Mouse (Mus musculus): ENCODE measurements around the gene Pdpk1. TPM values are rescaled to one million over a fixed set of nuclear protein-coding genes. Genes with fewer than 3 reads are reported as not detected.

The Pdpk1 gene
- total and polyA plus RNA-seq, 2 experiments from 2014 or later = 35.4 to 43.2 TPM

GRCm38 (mm10) chr17:24036954-24037353, 113.8 kb downstream of the Pdpk1 start:
- 79% methylated on average over 6 of the region's 6 CpGs for WGBS
- no peak for ATAC-seq (ENCODE audit: insufficient read depth, low read depth)
- Histone ChIP-seq H3K4me2 (ENCODE audit: low read depth, low read length) (no peak overlapping the region), H3K4me1 (ENCODE audit: control insufficient read depth, insufficient read depth) (no peaks in the 10 kb centered on the region), H3K27me3 (ENCODE audit: control insufficient read depth, insufficient read depth, low read length) (no peaks in the 10 kb centered on the region), H3K36me3 (replicated peaks; ENCODE audit: control insufficient read depth, insufficient read depth, low read length) (no peaks in the 10 kb centered on the region), H3K9ac (replicated peaks; ENCODE audit: low read depth, low read length) (no peak overlapping the region), H3K27ac (ENCODE audit: low read depth) (no peak overlapping the region), H3K4me3 (ENCODE audit: low read depth, low read length) (no peak overlapping the region), H3K9me3 (replicated peaks; ENCODE audit: control insufficient read depth, low read length) (no peaks in the 10 kb centered on the region)
- DNase-seq (ENCODE audit: low spot score) = no peak
- TF ChIP-seq EP300 (IDR thresholded peaks at IDR 0.05; ENCODE audit: low read depth) = no peak
- no peak for TF ChIP-seq CTCF (IDR thresholded peaks at IDR 0.05; ENCODE audit: low read depth)

- 25% methylated on average over 7 of the region's 7 CpGs for WGBS
- Histone ChIP-seq H3K27me3 (ENCODE audit: control insufficient read depth, insufficient read depth, low read length) (no peaks in the 10 kb centered on the region), H3K36me3 (replicated peaks; ENCODE audit: control insufficient read depth, insufficient read depth, low read length) (no peaks in the 10 kb centered on the region), H3K27ac (ENCODE audit: low read depth) (no peak overlapping the region), H3K4me2 (ENCODE audit: low read depth, low read length) (no peak overlapping the region), H3K9ac (replicated peaks; ENCODE audit: low read depth, low read length) (no peak overlapping the region), H3K9me3 (replicated peaks; ENCODE audit: control insufficient read depth, low read length) (no peaks in the 10 kb centered on the region), H3K4me1 (ENCODE audit: control insufficient read depth, insufficient read depth) (no peaks in the 10 kb centered on the region), H3K4me3 (ENCODE audit: low read depth, low read length) (no peak overlapping the region)
- DNase-seq (ENCODE audit: low spot score) (no peak), ATAC-seq (ENCODE audit: insufficient read depth, low read depth) (peak; percentile 77)
- TF ChIP-seq CTCF (IDR thresholded peaks at IDR 0.05; ENCODE audit: low read depth) (no peak), EP300 (IDR thresholded peaks at IDR 0.05; ENCODE audit: low read depth) (no peak)
Observed at GRCm38 (mm10) chr17:24035087-24035486, 115.6 kb downstream of the Pdpk1 start.

GRCm38 (mm10) chr17:24030551-24030950, 120.2 kb downstream of the Pdpk1 start:
- Histone ChIP-seq H3K27ac (ENCODE audit: low read depth) (no peak overlapping the region), H3K4me2 (ENCODE audit: low read depth, low read length) (no peak overlapping the region), H3K9ac (replicated peaks; ENCODE audit: low read depth, low read length) (no peak overlapping the region), H3K36me3 (replicated peaks; ENCODE audit: control insufficient read depth, insufficient read depth, low read length) (no peaks in the 10 kb centered on the region), H3K27me3 (ENCODE audit: control insufficient read depth, insufficient read depth, low read length) (no peaks in the 10 kb centered on the region), H3K4me3 (ENCODE audit: low read depth, low read length) (no peak overlapping the region), H3K4me1 (ENCODE audit: control insufficient read depth, insufficient read depth) (no peaks in the 10 kb centered on the region), H3K9me3 (replicated peaks; ENCODE audit: control insufficient read depth, low read length) (no peaks in the 10 kb centered on the region)
- TF ChIP-seq EP300 (IDR thresholded peaks at IDR 0.05; ENCODE audit: low read depth) (no peak), CTCF (IDR thresholded peaks at IDR 0.05; ENCODE audit: low read depth) (no peak)
- ATAC-seq (ENCODE audit: insufficient read depth, low read depth) (no peak; the same call in 1 of the 2 replicates), DNase-seq (ENCODE audit: low spot score) (no peak)
- WGBS = 60% methylated on average over 17 of the region's 22 CpGs

- 72% methylated on average over 7 of the region's 7 CpGs for WGBS
- H3K4me3 ChIP-seq (ENCODE audit: low read depth, low read length) = no peak overlapping the region
- H3K9me3 ChIP-seq (replicated peaks; ENCODE audit: control insufficient read depth, low read length) = no peaks in the 10 kb centered on the region
- H3K4me2 ChIP-seq (ENCODE audit: low read depth, low read length) = no peak overlapping the region
- no peaks in the 10 kb centered on the region for H3K36me3 ChIP-seq (replicated peaks; ENCODE audit: control insufficient read depth, insufficient read depth, low read length)
- H3K4me1 ChIP-seq (ENCODE audit: control insufficient read depth, insufficient read depth) = no peaks in the 10 kb centered on the region
- DNase-seq (ENCODE audit: low spot score) (no peak), ATAC-seq (ENCODE audit: insufficient read depth, low read depth) (no peak)
- H3K9ac ChIP-seq (replicated peaks; ENCODE audit: low read depth, low read length) = no peak overlapping the region
- TF ChIP-seq EP300 (IDR thresholded peaks at IDR 0.05; ENCODE audit: low read depth) (no peak), CTCF (IDR thresholded peaks at IDR 0.05; ENCODE audit: low read depth) (no peak)
- no peak overlapping the region for H3K27ac ChIP-seq (ENCODE audit: low read depth)
- H3K27me3 ChIP-seq (ENCODE audit: control insufficient read depth, insufficient read depth, low read length) = no peaks in the 10 kb centered on the region
Observed at GRCm38 (mm10) chr17:24029477-24029876, 121.2 kb downstream of the Pdpk1 start.

Other genes with a start within 250 kb of the Pdpk1 start
- not detected in 2 replicates for gene Dcpp3, start 233.5 kb downstream of the Pdpk1 start, total RNA-seq (2014; rRNA removed; ENCODE audit: low replicate concordance)
- not detected in 2 replicates for gene Dcpp3, start 233.5 kb downstream of the Pdpk1 start, polyA plus RNA-seq (2015; fragmentation: Nextera tagmentation; extraction: Ambion mirVana)
- gene Sbp, start 209.3 kb downstream of the Pdpk1 start, total RNA-seq (2014; rRNA removed; ENCODE audit: low replicate concordance) = not detected in 2 replicates
- not detected in 2 replicates for gene Sbp, start 209.3 kb downstream of the Pdpk1 start, polyA plus RNA-seq (2015; fragmentation: Nextera tagmentation; extraction: Ambion mirVana)
- not detected in 2 replicates for gene Sbpl, start 195.7 kb downstream of the Pdpk1 start, total RNA-seq (2014; rRNA removed; ENCODE audit: low replicate concordance)
- not detected in 2 replicates for gene Sbpl, start 195.7 kb downstream of the Pdpk1 start, polyA plus RNA-seq (2015; fragmentation: Nextera tagmentation; extraction: Ambion mirVana)
- gene Prss30, start 170.4 kb downstream of the Pdpk1 start, total RNA-seq (2014; rRNA removed; ENCODE audit: low replicate concordance) = not detected in 2 replicates
- gene Prss30, start 170.4 kb downstream of the Pdpk1 start, polyA plus RNA-seq (2015; fragmentation: Nextera tagmentation; extraction: Ambion mirVana) = not detected in 2 replicates
- gene Prss22, start 152.8 kb downstream of the Pdpk1 start, total RNA-seq (2014; rRNA removed; ENCODE audit: low replicate concordance) = 0.15 TPM in 1 of 2 replicates, not detected in the other
- gene Prss22, start 152.8 kb downstream of the Pdpk1 start, polyA plus RNA-seq (2015; fragmentation: Nextera tagmentation; extraction: Ambion mirVana) = not detected in 2 replicates
- 0.99 and 1.1 TPM in 2 replicates for gene Prss27, start 112.8 kb downstream of the Pdpk1 start, total RNA-seq (2014; rRNA removed; ENCODE audit: low replicate concordance)
- not detected in 2 replicates for gene Prss27, start 112.8 kb downstream of the Pdpk1 start, polyA plus RNA-seq (2015; fragmentation: Nextera tagmentation; extraction: Ambion mirVana)
- gene Kctd5, start 77.4 kb downstream of the Pdpk1 start, total RNA-seq (2014; rRNA removed; ENCODE audit: low replicate concordance) = 34.1 and 39.5 TPM in 2 replicates
- gene Kctd5, start 77.4 kb downstream of the Pdpk1 start, polyA plus RNA-seq (2015; fragmentation: Nextera tagmentation; extraction: Ambion mirVana) = 23.2 and 23.9 TPM in 2 replicates
- 33.7 and 34.4 TPM in 2 replicates for gene Amdhd2, start 12.8 kb upstream of the Pdpk1 start, total RNA-seq (2014; rRNA removed; ENCODE audit: low replicate concordance)
- gene Amdhd2, start 12.8 kb upstream of the Pdpk1 start, polyA plus RNA-seq (2015; fragmentation: Nextera tagmentation; extraction: Ambion mirVana) = 24.4 and 28.0 TPM in 2 replicates
- 238 and 355 TPM in 2 replicates for gene Atp6v0c, start 18.8 kb upstream of the Pdpk1 start, total RNA-seq (2014; rRNA removed; ENCODE audit: low replicate concordance)
- 552 and 570 TPM in 2 replicates for gene Atp6v0c, start 18.8 kb upstream of the Pdpk1 start, polyA plus RNA-seq (2015; fragmentation: Nextera tagmentation; extraction: Ambion mirVana)
- gene Tbc1d24, start 54.6 kb upstream of the Pdpk1 start, total RNA-seq (2014; rRNA removed; ENCODE audit: low replicate concordance) = 9.1 and 19.3 TPM in 2 replicates
- gene Tbc1d24, start 54.6 kb upstream of the Pdpk1 start, polyA plus RNA-seq (2015; fragmentation: Nextera tagmentation; extraction: Ambion mirVana) = 2.8 and 2.9 TPM in 2 replicates
- 5.1 and 7.3 TPM in 2 replicates for gene Ntn3, start 58.6 kb upstream of the Pdpk1 start, total RNA-seq (2014; rRNA removed; ENCODE audit: low replicate concordance)
- 0.59 and 0.74 TPM in 2 replicates for gene Ntn3, start 58.6 kb upstream of the Pdpk1 start, polyA plus RNA-seq (2015; fragmentation: Nextera tagmentation; extraction: Ambion mirVana)
- gene Tedc2, start 69.9 kb upstream of the Pdpk1 start, total RNA-seq (2014; rRNA removed; ENCODE audit: low replicate concordance) = 12.7 and 13.6 TPM in 2 replicates
- gene Tedc2, start 69.9 kb upstream of the Pdpk1 start, polyA plus RNA-seq (2015; fragmentation: Nextera tagmentation; extraction: Ambion mirVana) = 3.1 and 4.2 TPM in 2 replicates
- gene Ccnf, start 100.6 kb upstream of the Pdpk1 start, total RNA-seq (2014; rRNA removed; ENCODE audit: low replicate concordance) = 12.4 and 13.8 TPM in 2 replicates
- 7.2 and 7.5 TPM in 2 replicates for gene Ccnf, start 100.6 kb upstream of the Pdpk1 start, polyA plus RNA-seq (2015; fragmentation: Nextera tagmentation; extraction: Ambion mirVana)
- not detected in 2 replicates for gene Abca17, start 200.1 kb upstream of the Pdpk1 start, total RNA-seq (2014; rRNA removed; ENCODE audit: low replicate concordance)
- not detected in 2 replicates for gene Abca17, start 200.1 kb upstream of the Pdpk1 start, polyA plus RNA-seq (2015; fragmentation: Nextera tagmentation; extraction: Ambion mirVana)
- gene Abca3, start 201.0 kb upstream of the Pdpk1 start, total RNA-seq (2014; rRNA removed; ENCODE audit: low replicate concordance) = 13.8 and 14.8 TPM in 2 replicates
- 3.5 and 4.4 TPM in 2 replicates for gene Abca3, start 201.0 kb upstream of the Pdpk1 start, polyA plus RNA-seq (2015; fragmentation: Nextera tagmentation; extraction: Ambion mirVana)